Mouse (Mus musculus): ENCODE measurements around the gene Lemd2. TPM values are rescaled to one million over a fixed set of nuclear protein-coding genes. Genes with fewer than 3 reads are reported as not detected.

The Lemd2 gene
- total RNA-seq, 2 experiments from 2014 or later: 45.3 to 45.7 TPM

- H3K4me3 ChIP-seq: no peak overlapping the region
Observed at GRCm38 (mm10) chr17:27225801-27226200, 21.5 kb upstream of the Lemd2 start.

DNA sequence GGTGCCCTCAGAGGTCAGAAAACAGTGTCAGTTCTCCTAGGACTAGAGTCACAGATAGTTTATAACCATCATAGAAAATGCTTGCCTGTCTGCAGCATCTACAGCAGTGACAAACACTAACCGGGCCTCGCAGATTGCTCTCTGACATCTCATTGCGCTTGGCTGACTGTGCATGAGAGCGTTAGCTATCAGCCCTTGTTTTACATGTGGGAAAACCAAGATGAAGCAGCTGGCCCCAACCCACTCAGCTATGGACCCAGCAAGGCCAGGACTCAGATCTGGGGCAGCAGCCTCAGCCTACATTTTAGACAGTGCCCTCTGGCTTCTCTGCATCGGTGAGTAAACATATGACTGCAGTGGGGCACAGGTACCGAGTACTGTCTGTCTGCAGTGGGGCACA, 19.6 kb upstream of the Lemd2 start:
- no peak overlapping the region for H3K27ac ChIP-seq
- intact Hi-C loops (cut with DNase I): no loop called here
- no peak overlapping the region for H3K4me3 ChIP-seq
- no peak for TF ChIP-seq CTCF (IDR thresholded peaks at IDR 0.05)
- no peak for DNase-seq (ENCODE audit: extremely low spot score in 1 of 2, low spot score in 2 of 2)

More at GRCm38 (mm10) chr17:27225801-27226200, 21.5 kb upstream of the Lemd2 start:
- DNase-seq (ENCODE audit: extremely low spot score in 1 of 2, low spot score in 2 of 2): no peak
- H3K27ac ChIP-seq: no peak overlapping the region
- TF ChIP-seq CTCF (IDR thresholded peaks at IDR 0.05): no peak
- intact Hi-C loops (cut with DNase I): no loop called here

DNA sequence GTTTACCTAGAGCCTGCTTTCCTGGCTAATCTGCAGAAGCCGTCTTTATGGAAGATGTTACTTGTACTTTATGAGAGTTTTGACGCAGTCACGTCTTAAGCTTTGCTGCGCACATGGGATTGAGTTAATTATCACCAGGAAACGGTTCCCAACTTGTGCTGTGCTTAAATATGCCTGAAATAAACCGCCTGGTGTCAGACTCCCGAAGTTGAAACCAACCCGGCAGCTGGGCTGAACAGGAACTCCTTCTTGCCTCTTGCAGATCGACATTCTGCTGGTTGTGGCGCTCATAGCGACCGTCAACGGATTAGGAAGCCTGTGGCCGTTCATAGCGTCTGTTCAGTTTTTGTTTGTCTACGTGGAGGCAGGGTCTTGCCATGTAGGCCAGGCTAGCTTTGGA, 17.3 kb upstream of the Lemd2 start:
- intact Hi-C loops (cut with DNase I): no loop called here
- Histone ChIP-seq H3K27ac (no peak overlapping the region), H3K4me3 (no peak overlapping the region)
- no peak; the same call in 1 of the 2 replicates for TF ChIP-seq CTCF (IDR thresholded peaks at IDR 0.05)
- DNase-seq (ENCODE audit: extremely low spot score in 1 of 2, low spot score in 2 of 2): no peak

- no peak for DNase-seq (ENCODE audit: extremely low spot score in 1 of 2, low spot score in 2 of 2)
- Histone ChIP-seq H3K4me3 (no peak overlapping the region), H3K27ac (no peak overlapping the region)
- TF ChIP-seq CTCF (IDR thresholded peaks at IDR 0.05): no peak
- intact Hi-C loops (cut with DNase I): no loop called here
Observed at GRCm38 (mm10) chr17:27218916-27219315, 14.6 kb upstream of the Lemd2 start.

- intact Hi-C loops (cut with DNase I): no loop called here
- Histone ChIP-seq H3K27ac (no peak overlapping the region), H3K4me3 (no peak overlapping the region)
- no peak for DNase-seq (ENCODE audit: extremely low spot score in 1 of 2, low spot score in 2 of 2)
- TF ChIP-seq CTCF (IDR thresholded peaks at IDR 0.05): no peak
Observed at GRCm38 (mm10) chr17:27218364-27218763, 14.1 kb upstream of the Lemd2 start.

- intact Hi-C loops (cut with DNase I): loop anchor here (5.0 kb wide), 1 partner anchor 34 kb away; no protein-coding TSS in a partner anchor
Observed at GRCm38 (mm10) chr17:27212768-27213525, 8.7 kb upstream of the Lemd2 start.

GRCm38 (mm10) chr17:27212006-27212405, 7.7 kb upstream of the Lemd2 start:
- Histone ChIP-seq H3K4me3 (no peak overlapping the region), H3K27ac (no peak overlapping the region)
- DNase-seq (ENCODE audit: extremely low spot score in 1 of 2, low spot score in 2 of 2): no peak
- no peak for TF ChIP-seq CTCF (IDR thresholded peaks at IDR 0.05)
- intact Hi-C loops (cut with DNase I): loop anchor here (5.0 kb wide), 1 partner anchor 35 kb away; no protein-coding TSS in a partner anchor

More at GRCm38 (mm10) chr17:27212768-27213525, 8.7 kb upstream of the Lemd2 start:
- peak in 1 of 2 experiments; percentile 62 for DNase-seq (ENCODE audit: extremely low spot score in 1 of 2, low spot score in 2 of 2)
- peak; percentile 55 for TF ChIP-seq CTCF (IDR thresholded peaks at IDR 0.05)
- Histone ChIP-seq H3K27ac (no peak overlapping the region), H3K4me3 (no peak overlapping the region)

DNA sequence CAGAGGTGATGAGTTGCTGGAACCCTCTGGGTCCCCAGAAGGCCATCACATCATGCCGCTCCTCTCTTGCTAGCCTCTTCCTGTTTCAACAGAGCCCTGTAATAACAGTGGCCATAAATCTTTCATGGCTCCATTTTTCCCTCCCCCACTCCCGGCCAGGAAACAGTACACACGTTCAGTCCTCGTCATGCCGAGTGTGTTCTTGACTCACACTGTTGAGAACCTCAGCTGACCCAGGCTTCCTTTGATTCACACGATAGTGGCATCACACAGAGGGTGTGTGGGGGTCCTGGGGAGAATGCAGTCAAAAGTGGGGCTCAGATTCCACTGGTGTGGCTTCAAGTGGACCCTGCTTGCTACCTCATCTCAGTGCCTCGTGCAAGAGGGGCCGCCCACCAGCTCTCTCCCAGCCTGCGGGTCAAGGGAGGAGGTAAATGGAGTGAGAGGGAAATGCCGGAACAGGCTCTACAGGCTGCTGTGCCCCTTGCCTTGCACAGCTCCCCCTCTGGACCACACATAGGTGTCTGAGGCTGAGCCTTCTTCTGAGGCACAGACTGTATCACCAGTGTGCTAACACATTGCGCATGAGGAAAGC, 2.9 kb upstream of the Lemd2 start:
- TF ChIP-seq CTCF (IDR thresholded peaks at IDR 0.05): no peak
- DNase-seq (ENCODE audit: extremely low spot score in 1 of 2, low spot score in 2 of 2): no peak
- intact Hi-C loops (cut with DNase I): loop anchor here (1.0 kb wide), 1 partner anchor 126 kb away; no protein-coding TSS in a partner anchor
- no peak overlapping the region for H3K27ac ChIP-seq
- H3K4me3 ChIP-seq: no peak overlapping the region

- peak overlapping the region; percentile 85 for H3K27ac ChIP-seq
- TF ChIP-seq CTCF (IDR thresholded peaks at IDR 0.05): no peak
- intact Hi-C loops (cut with DNase I): loop anchor here (1.0 to 5.0 kb wide), 2 partner anchors 70 to 176 kb away; partner anchors contain the start of genes Bak1 and Uqcc2
- no peak for DNase-seq (ENCODE audit: extremely low spot score in 1 of 2, low spot score in 2 of 2)
- peak overlapping the region; percentile 67 for H3K4me3 ChIP-seq
Observed at GRCm38 (mm10) chr17:27203358-27204074, 753 bp downstream of the Lemd2 start.

DNA sequence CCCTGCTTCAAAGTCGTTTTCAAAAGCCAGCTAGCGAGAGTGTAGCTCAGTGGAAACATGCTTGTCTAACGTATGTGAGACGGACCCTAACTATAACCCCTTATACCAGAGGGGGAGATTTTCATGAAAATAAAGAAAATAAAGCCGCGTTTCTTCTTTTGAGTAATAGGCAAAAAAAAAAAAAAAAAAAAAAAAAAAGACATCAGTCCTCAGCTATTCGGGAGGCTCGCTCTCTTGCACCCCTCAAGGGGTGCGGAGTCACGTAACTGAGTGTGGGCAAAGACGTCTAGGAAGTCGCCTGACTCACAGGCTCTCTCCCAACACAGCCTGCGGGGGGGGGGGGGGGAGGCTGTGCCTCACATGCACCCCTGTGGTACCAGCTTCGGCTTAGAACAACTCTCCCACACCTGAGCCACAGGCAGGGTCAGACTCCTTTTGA, 1.3 kb downstream of the Lemd2 start:
- peak overlapping the region; percentile 85 for H3K27ac ChIP-seq
- no peak for TF ChIP-seq CTCF (IDR thresholded peaks at IDR 0.05)
- H3K4me3 ChIP-seq: peak overlapping the region; percentile 67
- intact Hi-C loops (cut with DNase I): loop anchor here (5.0 kb wide), 1 partner anchor 176 kb away; the partner anchor contains the start of gene Bak1
- DNase-seq (ENCODE audit: extremely low spot score in 1 of 2, low spot score in 2 of 2): no peak

DNA sequence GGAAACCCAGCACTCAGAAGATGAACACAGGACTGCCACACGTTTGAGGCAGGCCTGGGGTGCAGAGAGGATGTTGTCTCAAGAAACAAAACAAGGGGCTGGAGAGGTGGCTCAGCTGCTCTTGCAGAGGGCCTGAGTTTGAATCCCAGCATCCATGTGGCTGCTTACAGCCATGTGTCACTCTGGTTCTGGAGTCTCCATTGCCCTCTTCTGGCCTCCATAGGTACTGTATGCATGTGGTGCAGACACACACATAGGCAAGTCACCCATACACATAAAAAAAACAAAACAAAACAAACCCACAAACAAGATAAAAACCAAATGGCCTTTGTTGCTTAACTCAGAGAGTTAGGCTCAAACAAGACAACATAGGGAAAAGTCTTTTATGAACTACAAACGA, 2.3 kb downstream of the Lemd2 start:
- intact Hi-C loops (cut with DNase I): loop anchor here (5.0 kb wide), 1 partner anchor 175 kb away; the partner anchor contains the start of gene Bak1

More for the DNA sequence above, 2.3 kb downstream of the Lemd2 start:
- Histone ChIP-seq H3K4me3 (no peak overlapping the region), H3K27ac (no peak overlapping the region)
- peak; percentile 31 for TF ChIP-seq CTCF (IDR thresholded peaks at IDR 0.05)
- no peak for DNase-seq (ENCODE audit: extremely low spot score in 1 of 2, low spot score in 2 of 2)
